Mouse (Mus musculus) cortical plate, adult 2 months (tissue): Measurements from ENCODE around the gene Ccm2.

Experiments used
- CTCF ChIP-seq: fragments of 200-500 bp; IDR thresholded peaks from 2 replicates; pipeline ENCODE4 v1.5.1; 2011; ENCODE audit warnings: mild to moderate bottlenecking, control low read depth, low read length; ENCODE audit not compliant: insufficient read depth; ENCODE audit errors: extremely low read depth
- POLR2A ChIP-seq: fragments of 200-500 bp; IDR thresholded peaks from 2 replicates; pipeline ENCODE4 v1.6.1; 2011; ENCODE audit warnings: mild to moderate bottlenecking, low read length, control low read depth; ENCODE audit not compliant: insufficient read depth; ENCODE audit errors: extremely low read depth

DNA sequence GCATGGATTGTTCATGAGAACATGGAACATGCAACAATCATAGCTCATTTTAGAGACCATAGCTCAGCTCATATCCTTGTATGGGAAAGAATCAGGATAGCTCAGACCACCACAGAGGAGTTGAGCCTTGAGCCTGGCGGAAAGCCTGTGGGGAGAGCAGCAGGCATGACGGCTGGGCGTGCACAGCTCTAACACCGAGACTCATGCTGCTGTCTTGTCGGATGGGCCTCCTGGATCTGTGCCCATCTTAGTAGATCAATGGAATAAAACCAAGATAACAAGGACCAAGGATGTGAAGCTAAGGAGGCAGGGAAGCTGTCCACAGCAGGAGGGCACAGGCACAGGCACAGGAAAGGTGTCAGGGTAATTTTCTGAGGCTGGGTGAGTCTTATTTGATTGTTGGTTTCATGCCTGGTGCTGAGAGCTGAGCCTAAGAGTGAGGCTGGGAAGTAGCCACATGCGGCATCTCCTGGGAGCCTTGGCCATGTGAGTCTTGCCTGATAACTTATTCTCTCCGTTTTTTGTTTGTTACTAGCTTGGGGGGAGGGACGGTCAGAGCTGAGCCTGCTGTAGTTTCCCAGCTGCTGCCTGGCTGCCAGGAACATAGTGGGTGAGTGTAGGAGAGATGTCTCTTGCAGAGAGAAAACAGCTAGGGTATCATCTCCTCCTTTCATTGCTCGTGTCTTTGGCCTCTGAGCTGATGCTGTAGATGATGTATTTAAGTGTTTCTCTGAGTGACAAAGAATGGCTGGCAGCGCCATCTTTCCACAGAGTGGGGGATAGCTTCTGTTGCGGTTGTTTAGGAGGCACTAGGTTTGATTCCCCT, 22.1 kb downstream of the Ccm2 start:
- TF ChIP-seq CTCF, result peak; percentile 47
- TF ChIP-seq POLR2A, result 0 out of 2 replicates have a peak, but pooled peaks have one; percentile 6
